Mouse (Mus musculus): ENCODE measurements around the gene Arhgap22.

Arhgap22 gene

GRCm38 (mm10) chr14:33370056-33370455 lies 156.2 kb downstream of the Arhgap22 start:
- no peak for DNase-seq (ENCODE audit: low spot score)

GRCm38 (mm10) chr14:33371248-33371647 lies 157.4 kb downstream of the Arhgap22 start:
- DNase-seq (ENCODE audit: low spot score): peak; percentile 18

- no peak for DNase-seq (ENCODE audit: low spot score)
These were observed 159.4 kb downstream of the Arhgap22 start for GRCm38 (mm10) chr14:33373271-33373670.

- no peak for DNase-seq (ENCODE audit: low spot score)
These were observed 160.3 kb downstream of the Arhgap22 start for GRCm38 (mm10) chr14:33374089-33374488.

- no peak for DNase-seq (ENCODE audit: low spot score)
These were observed 163.4 kb downstream of the Arhgap22 start for GRCm38 (mm10) chr14:33377211-33377610.

- DNase-seq (ENCODE audit: low spot score): no peak
These were observed 164.9 kb downstream of the Arhgap22 start for GRCm38 (mm10) chr14:33378723-33379122.

GRCm38 (mm10) chr14:33380830-33381457 lies 167.1 kb downstream of the Arhgap22 start:
- no peak for DNase-seq (ENCODE audit: low spot score)

- no peak for DNase-seq (ENCODE audit: low spot score)
These were observed 184.4 kb downstream of the Arhgap22 start for GRCm38 (mm10) chr14:33398065-33398860.

GRCm38 (mm10) chr14:33400019-33400418 lies 186.2 kb downstream of the Arhgap22 start:
- DNase-seq (ENCODE audit: low spot score): no peak

- DNase-seq (ENCODE audit: low spot score): no peak
These were observed 188.5 kb downstream of the Arhgap22 start for GRCm38 (mm10) chr14:33402331-33402730.

- no peak for DNase-seq (ENCODE audit: low spot score)
These were observed 201.9 kb downstream of the Arhgap22 start for GRCm38 (mm10) chr14:33415746-33416145.

- no peak for DNase-seq (ENCODE audit: low spot score)
These were observed 204.6 kb downstream of the Arhgap22 start for GRCm38 (mm10) chr14:33418311-33418909.
